Mouse (Mus musculus): ENCODE results near the gene Acvr2a. TPM values are rescaled to one million over a fixed set of nuclear protein-coding genes. Genes with fewer than 3 reads are reported as not detected.

The Acvr2a gene
- total and polyA plus RNA-seq, 2 experiments from 2014 or later = 30.3 to 69.8 TPM

GRCm38 (mm10) chr2:48950252-48950315 lies 136.2 kb downstream of the Acvr2a start, which contains the start of gene Orc4:
Orc4 (minus strand) TSS chr2:48950277.
- Histone ChIP-seq H3K36me3 (ENCODE audit: insufficient read depth, low read length) (no peaks in the 10 kb centered on the region), H3K4me1 (ENCODE audit: insufficient read depth, low read length) (no peaks in the 10 kb centered on the region), H3K9me3 (ENCODE audit: low read length) (no peaks in the 10 kb centered on the region), H3K27me3 (ENCODE audit: insufficient read depth, low read length) (no peaks in the 10 kb centered on the region), H3K4me2 (ENCODE audit: low read depth, low read length, poor library complexity, severe bottlenecking) (peak within 1 kb of the TSS; percentile 48), H3K9ac (replicated peaks; ENCODE audit: low read length, poor library complexity, severe bottlenecking) (peak within 1 kb of the TSS; percentile 93), H3K27ac (ENCODE audit: low read depth, low read length) (peak within 1 kb of the TSS; percentile 95), H3K4me3 (ENCODE audit: low read depth, low read length) (peak within 1 kb of the TSS; percentile 76)
- no peak for TF ChIP-seq CTCF (IDR thresholded peaks at IDR 0.05)
- no peak; the same call in 1 of the 2 replicates for ATAC-seq (ENCODE audit: low FRiP score)
- WGBS = 0% methylated on average over 2 of the region's 2 CpGs
- DNase-seq (ENCODE audit: low spot score) = no peak

GRCm38 (mm10) chr2:48950316-48950880 lies 136.5 kb downstream of the Acvr2a start:
- H3K4me2 ChIP-seq (ENCODE audit: low read depth, low read length, poor library complexity, severe bottlenecking) = peak overlapping the region; percentile 48
- DNase-seq (ENCODE audit: low spot score) = peak; percentile 5
- no peak for TF ChIP-seq CTCF (IDR thresholded peaks at IDR 0.05)
- no peaks in the 10 kb centered on the region for H3K36me3 ChIP-seq (ENCODE audit: insufficient read depth, low read length)
- H3K27me3 ChIP-seq (ENCODE audit: insufficient read depth, low read length) = no peaks in the 10 kb centered on the region
- peak overlapping the region; percentile 81 for H3K9ac ChIP-seq (replicated peaks; ENCODE audit: low read length, poor library complexity, severe bottlenecking)
- no peaks in the 10 kb centered on the region for H3K4me1 ChIP-seq (ENCODE audit: insufficient read depth, low read length)
- 6% methylated on average over 5 of the region's 6 CpGs for WGBS
- H3K4me3 ChIP-seq (ENCODE audit: low read depth, low read length) = peak overlapping the region; percentile 76
- H3K27ac ChIP-seq (ENCODE audit: low read depth, low read length) = peak overlapping the region; percentile 95
- H3K9me3 ChIP-seq (ENCODE audit: low read length) = no peaks in the 10 kb centered on the region
- no peak for ATAC-seq (ENCODE audit: low FRiP score)

Other genes starting within 250 kb of the Acvr2a start
- gene Mbd5, start 135.4 kb downstream of the Acvr2a start, total RNA-seq (2014; rRNA removed) = 27.6 and 27.7 TPM in 2 replicates
- gene Mbd5, start 135.4 kb downstream of the Acvr2a start, polyA plus RNA-seq (2015; fragmentation: Nextera tagmentation; extraction: Ambion mirVana) = 22.7 and 25.1 TPM in 2 replicates
- 42.9 and 86.2 TPM in 2 replicates for gene Orc4, start 136.2 kb downstream of the Acvr2a start, total RNA-seq (2014; rRNA removed)
- 69.0 and 75.0 TPM in 2 replicates for gene Orc4, start 136.2 kb downstream of the Acvr2a start, polyA plus RNA-seq (2015; fragmentation: Nextera tagmentation; extraction: Ambion mirVana)

Measured in midbrain, postnatal 0 days (tissue).